Mouse (Mus musculus): ENCODE data around the gene Galr3.

GRCm38 (mm10) chr15:79028237-79028738 lies 13.4 kb upstream of the Galr3 start, which contains the start of gene H1f0:
- no peak for TF ChIP-seq CTCF (IDR thresholded peaks at IDR 0.05; ENCODE audit: low read depth, low read length)
- no peak for TF ChIP-seq POLR2A (IDR thresholded peaks at IDR 0.05; ENCODE audit: borderline replicate concordance, low read depth, low read length)

Data from bone marrow macrophage, adult 2 months (primary cell).